Mouse (Mus musculus) heart, postnatal 0 days (tissue): ENCODE data around the gene Tbc1d5.

Experiments used
- CTCF ChIP-seq: IDR thresholded peaks from 2 replicates; pipeline ENCODE4 v1.5.1; 2016; ENCODE audit warnings: antibody characterized with exemption, control low read depth, low read depth
- EP300 ChIP-seq: IDR thresholded peaks from 2 replicates; pipeline ENCODE4 v1.6.1; 2016; ENCODE audit warnings: antibody characterized with exemption, low read depth

DNA sequence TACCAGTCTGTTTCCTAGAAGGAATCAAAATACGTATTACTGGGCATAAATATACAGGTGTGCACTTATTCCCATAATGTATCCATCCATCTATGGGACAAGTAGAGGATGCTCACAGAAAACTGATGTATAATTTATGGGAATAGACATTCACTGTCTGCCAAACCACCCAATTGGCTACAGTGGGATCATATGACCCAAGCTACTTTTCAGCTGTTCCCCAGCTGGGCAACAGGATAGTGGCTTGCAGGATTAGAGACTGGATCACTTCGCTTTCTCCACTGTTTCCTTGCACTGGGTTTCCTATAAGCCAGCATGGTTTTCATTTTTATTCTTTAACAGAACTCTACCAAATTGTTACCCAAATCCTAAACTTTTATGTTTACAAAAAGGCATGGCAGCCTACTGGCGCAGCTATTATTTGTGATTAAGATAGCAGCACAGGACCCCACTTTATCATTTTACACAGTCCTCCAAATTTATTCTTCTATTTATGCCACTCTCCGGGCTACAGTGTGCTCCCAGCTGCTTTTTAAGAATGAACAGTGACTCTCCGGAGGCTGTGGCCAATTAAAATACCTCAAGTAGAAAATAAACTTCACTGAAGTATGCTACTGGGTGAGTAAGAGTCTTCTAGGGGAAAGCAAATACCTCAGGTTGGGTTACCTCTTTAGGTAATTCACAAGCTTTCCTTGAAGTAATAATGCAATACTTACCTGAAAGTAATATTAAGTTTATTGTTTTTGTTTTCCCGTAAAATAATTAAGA, 270.4 kb downstream of the Tbc1d5 start:
- TF ChIP-seq CTCF (no peak), EP300 (no peak)
